Mouse (Mus musculus) testis, adult 2 months (tissue): ENCODE measurements around the gene Mgl2. TPM values are rescaled to one million over a fixed set of nuclear protein-coding genes. Genes with fewer than 3 reads are reported as not detected.
A peak's percentile ranks its signal among the peaks of the same experiment; 100 is the strongest.
"Not testable (repeated sequence)": the region's sequence is repeated elsewhere in the genome, so short reads cannot be mapped to it uniquely, and the experiment has no call there.

Experiments used
- H3K27ac ChIP-seq: fragments of 200-500 bp; 2 replicates; pipeline ENCODE4 v1.5.1; 2012; ENCODE audit warnings: low read depth, low read length; ENCODE audit not compliant: control insufficient read depth, insufficient read depth
- H3K27me3 ChIP-seq: fragments of 200-500 bp; 2 replicates; pipeline ENCODE4 v1.6.1; 2012; ENCODE audit warnings: mild to moderate bottlenecking, low read length, moderate library complexity; ENCODE audit not compliant: control insufficient read depth, insufficient read depth
- H3K36me3 ChIP-seq: fragments of 200-500 bp; 2 replicates; pipeline ENCODE4 v1.6.1; 2012; ENCODE audit warnings: mild to moderate bottlenecking, low read length; ENCODE audit not compliant: control insufficient read depth, insufficient read depth
- H3K4me1 ChIP-seq: fragments of 200-500 bp; 2 replicates; pipeline ENCODE4 v1.6.1; 2012; ENCODE audit warnings: low read length; ENCODE audit not compliant: control insufficient read depth, insufficient read depth
- H3K4me3 ChIP-seq: fragments of 200-500 bp; 2 replicates; pipeline ENCODE4 v1.5.1; 2012; ENCODE audit warnings: low read depth, mild to moderate bottlenecking, low read length, moderate library complexity, mixed read lengths; ENCODE audit not compliant: control insufficient read depth
- CTCF ChIP-seq: fragments of 200-500 bp; IDR thresholded peaks from 2 replicates; pipeline ENCODE4 v1.5.1; 2012; ENCODE audit warnings: low read depth, mild to moderate bottlenecking, inconsistent platforms, low read length, moderate library complexity; ENCODE audit not compliant: control insufficient read depth, insufficient read depth, insufficient replicate concordance
- POLR2A ChIP-seq: fragments of 200-500 bp; IDR thresholded peaks from 2 replicates; pipeline ENCODE4 v1.6.1; 2012; ENCODE audit warnings: low read depth, mild to moderate bottlenecking, inconsistent platforms, low read length, moderate library complexity; ENCODE audit not compliant: control insufficient read depth
- polyA plus RNA-seq: library from polyadenylated mRNA; depleted of rRNA; stranded (reverse); fragments of >200 nt; gene quantifications from 2 replicates; pipeline ENCODE4 v1.2.3, GENCODE M21; 2012

The Mgl2 gene
- polyA plus RNA-seq, 1 experiment = 1.4 TPM

DNA sequence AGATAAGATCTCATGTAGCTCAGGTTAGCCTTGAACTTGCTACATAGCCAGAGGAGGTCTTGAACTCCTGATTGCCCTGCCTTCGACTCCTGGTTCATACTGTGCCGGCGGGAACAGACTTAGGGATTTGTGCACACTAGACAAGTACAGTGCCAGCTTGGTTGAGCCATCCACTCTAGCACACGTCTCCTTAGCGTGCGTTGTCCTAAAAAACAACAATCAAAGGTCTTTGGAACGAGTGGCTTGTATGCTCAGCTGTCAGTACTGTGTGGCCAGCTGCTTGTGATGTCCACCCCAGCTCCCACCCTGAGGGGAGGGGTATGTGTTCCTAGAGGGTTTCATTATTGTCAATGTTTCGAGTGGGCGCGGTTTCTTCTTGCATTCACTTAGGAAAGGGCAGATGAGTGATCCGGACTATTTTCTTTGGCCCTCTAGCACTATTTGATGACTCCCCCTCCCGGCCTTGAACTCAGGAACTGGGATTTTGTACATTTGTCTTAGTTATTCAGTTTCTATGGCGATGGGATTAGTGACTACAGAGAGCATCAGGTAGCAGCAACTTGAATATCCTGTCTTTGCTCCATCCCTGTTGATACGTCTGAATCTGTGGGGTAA is 26.3 kb upstream of the Mgl2 start:
- no peak overlapping the region for H3K4me3 ChIP-seq
- TF ChIP-seq CTCF = no peak
- no peak for TF ChIP-seq POLR2A

DNA sequence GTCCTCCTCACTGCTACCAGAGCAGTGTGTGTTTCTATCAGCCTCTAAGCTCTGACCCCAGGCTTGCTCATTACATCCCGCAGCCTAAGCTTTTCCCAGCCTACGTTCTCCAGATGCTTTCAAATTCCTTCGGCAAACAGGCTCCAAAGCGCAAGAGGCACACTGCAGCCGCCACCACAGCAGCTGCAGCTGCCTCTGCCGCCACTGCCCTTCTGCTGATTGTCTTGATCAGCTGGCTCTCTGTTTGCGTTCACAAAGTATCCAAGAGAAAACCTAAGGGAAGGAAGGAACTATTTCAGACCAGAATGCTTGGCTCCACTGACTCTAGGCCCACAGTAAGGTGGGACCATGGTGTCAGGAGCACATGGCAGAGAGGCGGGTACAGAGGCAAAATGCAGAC is 23.0 kb upstream of the Mgl2 start:
- TF ChIP-seq CTCF = no peak
- TF ChIP-seq POLR2A = no peak
- no peaks in the 10 kb centered on the region for H3K27me3 ChIP-seq
- H3K27ac ChIP-seq = no peak overlapping the region
- H3K4me1 ChIP-seq = no peaks in the 10 kb centered on the region
- H3K36me3 ChIP-seq = no peaks in the 10 kb centered on the region
- H3K4me3 ChIP-seq = no peak overlapping the region

More for the DNA sequence above, 26.3 kb upstream of the Mgl2 start:
- Histone ChIP-seq H3K4me1 (no peaks in the 10 kb centered on the region), H3K36me3 (no peaks in the 10 kb centered on the region), H3K27me3 (no peaks in the 10 kb centered on the region), H3K27ac (no peak overlapping the region)

DNA sequence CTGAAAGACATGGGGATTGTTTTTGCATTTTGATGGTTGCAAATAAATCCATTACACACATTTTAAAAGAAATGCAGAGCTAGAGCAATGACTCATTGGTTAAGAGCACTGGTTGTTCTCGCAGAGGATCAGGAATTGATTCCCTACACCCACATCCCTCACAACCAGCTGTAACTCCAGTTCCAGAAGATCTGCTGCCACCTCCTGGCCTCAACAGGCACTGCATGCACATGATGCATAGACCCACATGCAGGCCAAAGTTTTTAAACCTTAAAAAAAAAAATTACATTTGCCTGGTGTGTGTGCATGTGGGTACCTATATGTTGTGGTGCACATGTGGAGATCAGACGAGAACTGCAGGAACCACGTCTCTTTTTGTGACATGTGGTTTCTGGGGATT is 20.0 kb upstream of the Mgl2 start:
- Histone ChIP-seq H3K27me3 (no peaks in the 10 kb centered on the region), H3K4me1 (no peaks in the 10 kb centered on the region), H3K4me3 (no peak overlapping the region), H3K27ac (no peak overlapping the region), H3K36me3 (no peaks in the 10 kb centered on the region)
- TF ChIP-seq POLR2A (no peak), CTCF (peak; percentile 83; the same call in 1 of the 2 replicates)

DNA sequence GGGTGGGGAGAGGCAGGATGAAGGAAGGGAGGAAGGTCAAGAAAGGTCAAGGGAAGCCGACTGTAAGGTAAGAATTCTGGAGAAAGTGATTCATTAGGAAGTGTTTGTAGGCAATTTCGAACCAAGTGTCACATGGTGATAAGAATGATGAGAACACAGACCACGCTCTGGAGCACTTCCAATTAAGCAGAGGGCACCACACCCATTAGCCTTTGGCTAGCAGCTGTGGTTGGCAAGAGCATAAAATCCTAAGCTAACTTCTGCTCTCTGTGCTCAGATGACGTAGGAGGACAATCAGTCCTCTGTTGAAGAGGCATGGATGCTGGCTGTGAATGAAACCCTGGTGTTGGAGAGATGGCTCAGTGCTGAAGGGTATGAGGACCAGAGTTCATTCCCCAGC is 15.6 kb upstream of the Mgl2 start:
- H3K36me3 ChIP-seq = no peaks in the 10 kb centered on the region
- H3K4me1 ChIP-seq = no peaks in the 10 kb centered on the region
- no peak overlapping the region for H3K27ac ChIP-seq
- TF ChIP-seq POLR2A (no peak), CTCF (no peak)
- H3K27me3 ChIP-seq = no peaks in the 10 kb centered on the region
- no peak overlapping the region for H3K4me3 ChIP-seq

DNA sequence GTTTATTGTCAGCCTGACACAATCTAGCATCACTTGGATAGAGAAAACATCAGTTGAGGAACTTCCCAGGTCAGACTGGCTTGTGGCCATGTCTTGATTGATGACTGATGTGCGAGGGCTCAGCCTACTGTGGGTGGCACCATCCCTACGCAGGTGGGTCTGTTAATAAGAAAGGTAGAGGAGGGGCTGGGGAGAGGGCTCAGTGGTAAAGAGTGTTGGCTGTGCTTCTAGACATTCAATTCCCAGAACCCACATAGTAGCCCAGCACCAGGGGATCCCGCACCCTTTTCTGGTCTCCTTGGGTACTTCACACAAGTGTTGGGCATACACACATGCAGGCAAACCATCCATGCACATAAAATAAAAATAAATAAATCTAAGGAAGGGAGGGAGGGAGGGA is 14.2 kb upstream of the Mgl2 start:
- Histone ChIP-seq H3K27me3 (no peaks in the 10 kb centered on the region), H3K36me3 (no peaks in the 10 kb centered on the region), H3K27ac (no peak overlapping the region), H3K4me1 (no peaks in the 10 kb centered on the region), H3K4me3 (no peak overlapping the region)
- TF ChIP-seq POLR2A (no peak), CTCF (no peak)

DNA sequence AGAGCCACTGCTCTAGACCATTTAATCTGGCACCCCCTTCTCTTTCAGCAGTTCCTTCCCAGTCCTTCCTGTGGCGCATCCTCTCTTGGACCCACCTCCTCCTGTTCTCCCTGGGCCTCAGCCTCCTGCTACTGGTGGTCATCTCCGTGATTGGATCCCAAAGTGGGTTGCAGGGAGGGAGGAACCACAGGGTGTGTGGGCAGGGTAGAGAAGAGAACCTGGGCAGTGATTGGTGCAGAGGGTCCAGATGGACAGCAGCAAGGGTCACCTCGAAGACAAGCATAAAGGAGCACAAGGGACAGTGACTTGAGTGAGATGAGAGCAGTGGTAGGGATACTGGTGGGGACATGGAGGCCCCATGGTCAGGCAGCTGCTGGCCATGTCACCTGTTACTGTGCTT is 4.9 kb downstream of the Mgl2 start:
- H3K27me3 ChIP-seq, H3K27ac ChIP-seq, H3K36me3 ChIP-seq, H3K4me3 ChIP-seq: not testable (repeated sequence)
- peaks cover 14% of the 10 kb centered on the region for H3K4me1 ChIP-seq

DNA sequence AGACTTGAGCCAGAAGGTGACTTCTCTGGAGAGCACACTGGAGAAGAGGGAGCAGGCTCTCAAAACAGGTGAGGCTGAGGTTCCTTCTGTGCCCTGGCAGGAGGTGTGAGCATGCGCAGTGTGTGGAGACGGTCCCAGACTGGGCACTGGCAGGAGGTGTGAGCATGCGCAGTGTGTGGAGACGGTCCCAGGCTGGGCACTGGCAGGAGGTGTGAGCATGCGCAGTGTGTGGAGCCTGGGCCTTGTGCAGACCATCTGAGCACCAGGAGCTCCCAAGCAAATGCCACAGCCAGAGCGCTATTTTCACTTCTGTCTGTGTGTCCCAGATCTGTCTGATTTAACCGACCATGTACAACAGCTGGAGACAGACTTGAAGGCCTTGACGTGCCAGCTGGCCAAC is 5.8 kb downstream of the Mgl2 start:
- H3K27me3 ChIP-seq, H3K27ac ChIP-seq, H3K36me3 ChIP-seq, H3K4me3 ChIP-seq: not testable (repeated sequence)
- peaks cover 14% of the 10 kb centered on the region for H3K4me1 ChIP-seq

DNA sequence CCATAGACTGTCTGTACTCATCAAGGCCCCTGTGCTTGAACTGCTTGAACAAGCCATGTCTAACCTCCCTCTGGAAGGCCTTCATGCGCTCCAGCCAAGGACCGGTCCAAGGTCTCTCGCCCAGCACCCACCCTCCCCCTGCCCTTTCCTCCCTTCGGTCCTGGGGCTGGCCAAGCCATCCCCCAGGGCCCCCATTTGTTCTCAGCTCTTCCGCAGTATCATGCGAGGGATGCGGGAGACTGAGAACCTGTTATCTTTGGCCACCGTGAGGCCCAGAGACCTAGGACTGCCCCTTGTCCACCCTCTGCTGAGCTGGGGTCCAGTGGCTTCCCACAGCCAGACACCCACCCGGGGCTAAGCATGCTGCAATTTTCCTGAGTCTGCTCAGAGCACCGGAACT is 9.0 kb downstream of the Mgl2 start:
- TF ChIP-seq CTCF = no peak
- no peak for TF ChIP-seq POLR2A
- Histone ChIP-seq H3K4me1 (peaks cover 14% of the 10 kb centered on the region), H3K27ac (no peak overlapping the region), H3K4me3 (no peak overlapping the region), H3K27me3 (no peaks in the 10 kb centered on the region), H3K36me3 (no peaks in the 10 kb centered on the region)
